ENCODE assay signal across 27 mouse cellular contexts in the genomic region with DNA sequence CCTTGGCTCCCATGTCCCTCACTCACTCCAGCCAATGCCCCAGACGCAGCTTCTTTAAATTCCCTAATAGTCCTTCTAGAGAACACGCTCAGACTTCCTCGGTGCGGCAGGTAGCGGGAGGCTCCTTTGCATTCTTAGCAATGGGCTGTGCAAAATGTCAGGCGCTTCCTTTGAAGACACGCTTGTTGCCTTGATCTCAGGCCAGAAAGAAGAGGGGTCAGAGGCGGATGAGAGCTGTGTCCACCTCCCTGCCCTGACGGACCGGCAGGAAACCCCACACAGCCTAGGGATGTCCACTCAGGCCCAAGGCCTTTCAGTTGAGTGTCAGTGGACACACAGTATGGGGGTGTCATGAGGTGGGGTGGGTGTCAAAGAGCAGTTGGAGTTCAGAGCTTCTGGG. TPM values are rescaled to one million over a fixed set of nuclear protein-coding genes. Genes with fewer than 3 reads are reported as not detected.
DNase-seq lines count a peak whose midpoint lies in the region; ATAC-seq lines count a peak whose summit lies in the region.
"Had no signal": no experiment of that assay in that cellular context is flagged by ENCODE, and none has a peak within 500 bp of the region (broad histone marks: within the 10 kb centered on the region; RNA-seq: fewer than 3 reads in every experiment).

No protein-coding gene starts in this region.

- H3K36me3 ChIP-seq in embryonic facial prominence, embryonic 13.5 days: no peaks in the 10 kb centered on the region
- no peaks in the 10 kb centered on the region for H3K36me3 ChIP-seq in embryonic facial prominence, embryonic 10.5 days (replicated peaks)
- H3K36me3 ChIP-seq in kidney, embryonic 15.5 days: no peaks in the 10 kb centered on the region
- H3K36me3 ChIP-seq: embryonic facial prominence, embryonic 15.5 days; forebrain, embryonic 10.5 days; heart, embryonic 10.5 days; hindbrain, embryonic 12.5 days had no signal

- no peak for DNase-seq in embryonic facial prominence, embryonic 10.5 days (ENCODE audit: low spot score)
- no peak for DNase-seq in kidney, adult 18-20 months
- peak; percentile 58 for DNase-seq in adrenal gland, adult 8-10 months
- peak; percentile 58 for DNase-seq in adrenal gland, postnatal 14 days
- no peak for DNase-seq in gastrocnemius, postnatal 36 days
- DNase-seq: cerebellum, adult 11-12 months; cerebellum, adult 9-10 months; cerebellum, postnatal 25 days; heart, adult 18-20 months; heart, postnatal 10 days; heart, postnatal 4 days had no signal

- ATAC-seq in embryonic facial prominence, embryonic 13.5 days (ENCODE audit: insufficient number of reproducible peaks, insufficient read depth, low FRiP score, low TSS enrichment, low read depth): no peak
- ATAC-seq in kidney, embryonic 15.5 days (replicated peaks; ENCODE audit: low FRiP score): no peak
- ATAC-seq: activated CD4-positive, CD25-positive, alpha-beta regulatory T cell, adult 4 months; forebrain, embryonic 14.5 days; hindbrain, embryonic 16.5 days; inflammation-experienced regulatory T-cells, adult 6 months; Patski had no signal

- no peak overlapping the region for H3K4me3 ChIP-seq in embryonic facial prominence, embryonic 13.5 days
- H3K4me3 ChIP-seq in embryonic facial prominence, embryonic 10.5 days: no peak overlapping the region
- no peak overlapping the region for H3K4me3 ChIP-seq in kidney, embryonic 15.5 days (replicated peaks)
- H3K4me3 ChIP-seq: embryonic facial prominence, embryonic 15.5 days; erythroblast, embryonic 14.5 days; forebrain, embryonic 10.5 days; heart, embryonic 10.5 days; hindbrain, embryonic 12.5 days had no signal

- H3K9me3 ChIP-seq in embryonic facial prominence, embryonic 13.5 days: 0 out of 2 replicates have a peak, but pooled peaks cover 4% of the 10 kb centered on the region
- no peaks in the 10 kb centered on the region for H3K9me3 ChIP-seq in embryonic facial prominence, embryonic 10.5 days
- no peaks in the 10 kb centered on the region for H3K9me3 ChIP-seq in kidney, embryonic 15.5 days (replicated peaks)
- H3K9me3 ChIP-seq: embryonic facial prominence, embryonic 15.5 days; forebrain, embryonic 10.5 days; heart, embryonic 10.5 days; hindbrain, embryonic 12.5 days had no signal

- H3K4me2 ChIP-seq in embryonic facial prominence, embryonic 13.5 days: no peak overlapping the region
- H3K4me2 ChIP-seq in kidney, embryonic 15.5 days: no peak overlapping the region
- H3K4me2 ChIP-seq: embryonic facial prominence, embryonic 15.5 days; hindbrain, embryonic 12.5 days had no signal

- H3K27ac ChIP-seq in embryonic facial prominence, embryonic 13.5 days: peak overlapping the region; percentile 49; the same call in 1 of the 2 replicates
- no peak overlapping the region for H3K27ac ChIP-seq in embryonic facial prominence, embryonic 10.5 days (replicated peaks)
- peak overlapping the region; percentile 27; the same call in 1 of the 2 replicates for H3K27ac ChIP-seq in kidney, embryonic 15.5 days
- H3K27ac ChIP-seq: embryonic facial prominence, embryonic 15.5 days; forebrain, embryonic 10.5 days; heart, embryonic 10.5 days; hindbrain, embryonic 12.5 days had no signal

- no peak overlapping the region for H3K9ac ChIP-seq in embryonic facial prominence, embryonic 13.5 days
- no peak overlapping the region for H3K9ac ChIP-seq in kidney, embryonic 15.5 days
- H3K9ac ChIP-seq: embryonic facial prominence, embryonic 15.5 days; hindbrain, embryonic 12.5 days had no signal

- 84% methylated on average over 10 of the region's 10 CpGs for WGBS in embryonic facial prominence, embryonic 13.5 days
- 82% methylated on average over 10 of the region's 10 CpGs for WGBS in embryonic facial prominence, embryonic 10.5 days
- WGBS in kidney, embryonic 15.5 days: 63% methylated on average over 10 of the region's 10 CpGs

- peaks cover 38% of the 10 kb centered on the region for H3K4me1 ChIP-seq in embryonic facial prominence, embryonic 13.5 days
- peaks cover 38% of the 10 kb centered on the region for H3K4me1 ChIP-seq in embryonic facial prominence, embryonic 10.5 days
- H3K4me1 ChIP-seq in kidney, embryonic 15.5 days: peaks cover 43% of the 10 kb centered on the region

- intact Hi-C loops in gastrocnemius, postnatal 36 days (cut with DNase I): no loop called here

- H3K27me3 ChIP-seq in embryonic facial prominence, embryonic 13.5 days: peaks cover 3% of the 10 kb centered on the region; the same call in 1 of the 2 replicates
- no peaks in the 10 kb centered on the region for H3K27me3 ChIP-seq in embryonic facial prominence, embryonic 10.5 days (replicated peaks; ENCODE audit: low read depth, poor library complexity, severe bottlenecking)
- 0 out of 2 replicates have a peak, but pooled peaks cover 5% of the 10 kb centered on the region for H3K27me3 ChIP-seq in kidney, embryonic 15.5 days
- H3K27me3 ChIP-seq: CH12.LX; embryonic facial prominence, embryonic 15.5 days; hindbrain, embryonic 12.5 days; Patski had no signal

RNA-seq across cellular contexts. Expression of gene Itga3, which starts 19.0 kb away (rescaled TPM):
- polyA plus RNA-seq in embryonic facial prominence, embryonic 13.5 days (2015; fragmentation: Nextera tagmentation; extraction: Ambion mirVana): 7.0 and 9.2 TPM in 2 replicates
- 11.5 and 12.2 TPM in 2 replicates for polyA plus RNA-seq in embryonic facial prominence, embryonic 10.5 days (2016; fragmentation: Nextera tagmentation; extraction: Ambion mirVana)
- 21.0 and 22.9 TPM in 2 replicates for polyA plus RNA-seq in kidney, embryonic 15.5 days (2015; fragmentation: Nextera tagmentation; extraction: Ambion mirVana)
- total RNA-seq in adrenal gland, adult 8-10 months (2022): 10 to 100 TPM; 40.8 to 74.6 (median 49.9) TPM
- 33.9 and 36.1 TPM in 2 replicates for total RNA-seq in adrenal gland, postnatal 14 days (2021)
- 1 to 10 TPM; 3.2 to 4.0 TPM for total RNA-seq in gastrocnemius, postnatal 36 days (2021)

RNA-seq across cellular contexts. Expression of gene Dlx3, which starts 24.3 kb away (rescaled TPM):
- 21.5 and 30.8 TPM in 2 replicates for polyA plus RNA-seq in embryonic facial prominence, embryonic 13.5 days (2015; fragmentation: Nextera tagmentation; extraction: Ambion mirVana)
- 29.8 and 31.3 TPM in 2 replicates for polyA plus RNA-seq in embryonic facial prominence, embryonic 10.5 days (2016; fragmentation: Nextera tagmentation; extraction: Ambion mirVana)
- 0.78 and 2.5 TPM in 2 replicates for polyA plus RNA-seq in kidney, embryonic 15.5 days (2015; fragmentation: Nextera tagmentation; extraction: Ambion mirVana)
- not detected for total RNA-seq in adrenal gland, adult 8-10 months (2022)
- total RNA-seq in adrenal gland, postnatal 14 days (2021): not detected in 2 replicates
- total RNA-seq in gastrocnemius, postnatal 36 days (2021): not detected
- total RNA-seq: gastrocnemius, adult 8-10 months; heart, adult 18-20 months; heart, postnatal 10 days; heart, postnatal 4 days had no signal
- polyA plus RNA-seq: activated CD4-positive, CD25-positive, alpha-beta regulatory T cell, adult 4 months; erythroblast, embryonic 14.5 days; forebrain, embryonic 14.5 days; heart, embryonic 14.5 days; inflammation-experienced regulatory T-cells, adult 6 months; Patski had no signal

RNA-seq across cellular contexts. Expression of gene Dlx4, which starts 50.5 kb away (rescaled TPM):
- 3.0 and 3.8 TPM in 2 replicates for polyA plus RNA-seq in embryonic facial prominence, embryonic 13.5 days (2015; fragmentation: Nextera tagmentation; extraction: Ambion mirVana)
- polyA plus RNA-seq in embryonic facial prominence, embryonic 10.5 days (2016; fragmentation: Nextera tagmentation; extraction: Ambion mirVana): 3.6 and 4.3 TPM in 2 replicates
- polyA plus RNA-seq in kidney, embryonic 15.5 days (2015; fragmentation: Nextera tagmentation; extraction: Ambion mirVana): not detected in 2 replicates
- under 1 TPM in 2 of 4 experiments, not detected in 2; 0.28 to 0.32 TPM for total RNA-seq in adrenal gland, adult 8-10 months (2022)
- total RNA-seq in adrenal gland, postnatal 14 days (2021): not detected in 2 replicates
- total RNA-seq in gastrocnemius, postnatal 36 days (2021): not detected
- total RNA-seq: gastrocnemius, adult 8-10 months; gastrocnemius, postnatal 4 days; heart, postnatal 4 days had no signal
- polyA plus RNA-seq: activated CD4-positive, CD25-positive, alpha-beta regulatory T cell, adult 4 months; erythroblast, embryonic 14.5 days; forebrain, embryonic 14.5 days; heart, embryonic 14.5 days; hindbrain, embryonic 16.5 days; inflammation-experienced regulatory T-cells, adult 6 months had no signal

RNA-seq across cellular contexts. Expression of gene Pdk2, which starts 54.4 kb away (rescaled TPM):
- polyA plus RNA-seq in embryonic facial prominence, embryonic 13.5 days (2015; fragmentation: Nextera tagmentation; extraction: Ambion mirVana): 33.2 and 33.7 TPM in 2 replicates
- 12.9 and 16.0 TPM in 2 replicates for polyA plus RNA-seq in embryonic facial prominence, embryonic 10.5 days (2016; fragmentation: Nextera tagmentation; extraction: Ambion mirVana)
- polyA plus RNA-seq in kidney, embryonic 15.5 days (2015; fragmentation: Nextera tagmentation; extraction: Ambion mirVana): 49.4 and 56.2 TPM in 2 replicates
- total RNA-seq in adrenal gland, adult 8-10 months (2022): 10 to 100 TPM; 60.9 to 90.5 (median 76.0) TPM
- total RNA-seq in adrenal gland, postnatal 14 days (2021): 147 and 156 TPM in 2 replicates
- total RNA-seq in gastrocnemius, postnatal 36 days (2021): 100 to 1,000 TPM; 370 to 480 TPM
- total RNA-seq: CH12.LX had no signal

Comparison
In these comparisons a context has a peak if more than half of its experiments do, and no peak if none do; other contexts are left out.
1. DNase-seq: peak in adrenal gland, adult 8-10 months (single experiment) and adrenal gland, postnatal 14 days (single experiment); none in embryonic facial prominence, embryonic 10.5 days (single experiment), kidney, adult 18-20 months (single experiment) and gastrocnemius, postnatal 36 days (0 of 2).